Mouse (Mus musculus) right cerebral cortex, adult 2 months (tissue): Measurements from ENCODE around the gene Lrpprc.

Source experiments
- DNase-seq, 2 experiments: peaks; one replicate each; pipeline ENCODE4 v3.0.0; 2021 to 2022; ENCODE audit warnings: low spot score in 2 of 2

The Lrpprc gene

DNA sequence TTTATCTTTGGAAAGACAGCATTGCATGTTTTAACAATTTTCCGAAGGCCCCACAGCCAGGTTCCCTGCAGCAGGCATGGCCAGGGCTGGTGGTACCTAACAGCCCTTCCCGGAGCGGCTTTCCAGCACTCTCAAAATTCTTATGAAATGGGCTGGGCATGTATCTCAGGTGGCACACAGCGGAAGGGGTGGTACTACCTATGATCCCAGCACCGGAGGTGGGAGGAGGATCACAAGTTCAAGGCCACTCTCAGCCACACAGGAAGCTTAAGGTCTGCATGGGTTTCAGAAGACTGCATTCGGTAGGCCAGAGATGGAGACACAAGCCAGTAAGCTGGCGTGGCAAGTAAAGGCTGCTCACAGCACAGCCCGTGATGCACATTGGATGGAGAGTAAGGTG, 31.6 kb downstream of the Lrpprc start:
- no peak for DNase-seq

DNA sequence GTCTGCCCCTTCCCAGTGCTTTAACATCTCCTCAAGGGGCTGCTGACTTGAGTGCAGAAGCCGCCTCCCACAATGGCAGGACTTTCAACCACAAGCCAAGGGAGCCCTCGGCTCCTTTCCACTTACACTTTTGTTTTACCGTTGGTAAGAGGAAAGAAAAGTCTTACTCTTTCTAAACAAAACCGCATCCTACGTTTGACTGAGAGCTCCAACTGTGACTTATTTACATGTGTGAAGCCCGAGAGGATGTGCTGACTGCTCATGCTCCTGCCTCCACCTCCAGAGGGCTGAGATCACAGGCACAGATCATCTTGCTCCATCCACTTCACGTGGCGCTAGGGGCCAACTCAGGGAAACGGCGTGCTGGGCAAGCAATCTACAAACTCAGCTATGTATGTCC, 32.2 kb downstream of the Lrpprc start:
- no peak for DNase-seq

DNA sequence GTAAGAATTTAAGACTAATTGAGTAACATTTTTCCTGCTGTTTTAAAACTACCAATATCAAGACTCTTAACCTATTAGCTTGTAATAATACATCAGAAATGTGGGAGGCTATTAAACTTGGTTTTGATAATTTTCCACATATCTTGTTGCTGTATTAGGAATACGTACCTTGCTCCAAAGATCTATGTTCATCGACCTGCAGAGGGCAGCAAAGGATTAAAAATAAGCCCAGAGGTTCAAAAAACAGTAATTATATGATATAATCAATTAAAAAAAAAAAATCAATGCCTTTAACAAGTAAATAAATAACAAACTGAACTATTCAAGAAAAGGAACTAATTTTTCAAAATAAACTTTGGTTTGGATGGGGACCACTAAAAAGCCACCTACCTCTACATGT, 34.5 kb downstream of the Lrpprc start:
- DNase-seq: peak in 1 of 2 experiments; percentile 32

DNA sequence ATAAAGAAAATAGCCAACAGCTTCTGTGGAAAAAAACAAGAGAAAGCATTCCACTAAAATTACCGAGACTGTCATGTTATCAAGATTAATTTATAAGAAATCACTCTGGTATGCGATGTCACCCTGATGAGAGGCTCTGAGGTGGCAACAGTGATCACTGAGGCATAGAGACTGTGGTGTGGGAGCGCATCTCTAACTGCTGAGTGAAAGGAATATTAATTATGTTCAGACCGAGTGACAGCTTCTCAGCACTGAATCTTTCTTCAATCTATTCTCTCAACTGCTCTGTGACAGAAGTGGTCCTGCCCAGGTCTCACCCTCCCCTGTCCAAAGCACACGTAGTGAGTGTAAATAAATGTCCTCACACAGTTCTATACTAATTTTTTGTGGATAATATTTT, 37.1 kb downstream of the Lrpprc start:
- no peak for DNase-seq

DNA sequence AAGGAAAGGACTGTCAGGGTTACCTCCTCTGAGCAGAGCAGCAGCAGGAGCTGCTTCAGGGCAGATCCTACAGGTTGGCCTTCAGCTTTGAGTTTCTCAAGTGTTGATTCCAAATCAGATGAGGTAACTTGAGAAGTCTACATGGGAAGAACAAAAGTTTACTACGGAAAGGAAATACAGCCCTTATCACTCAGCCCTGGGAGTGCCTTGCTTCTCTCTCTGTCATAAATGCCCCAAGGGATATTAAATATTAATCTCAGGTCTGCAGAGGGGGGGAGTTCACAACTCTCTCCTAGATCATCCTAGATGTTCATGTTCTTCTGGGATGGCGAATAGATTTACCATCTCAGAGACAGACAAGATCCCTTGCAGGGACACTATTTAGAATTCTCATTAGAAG, 38.3 kb downstream of the Lrpprc start:
- no peak for DNase-seq

DNA sequence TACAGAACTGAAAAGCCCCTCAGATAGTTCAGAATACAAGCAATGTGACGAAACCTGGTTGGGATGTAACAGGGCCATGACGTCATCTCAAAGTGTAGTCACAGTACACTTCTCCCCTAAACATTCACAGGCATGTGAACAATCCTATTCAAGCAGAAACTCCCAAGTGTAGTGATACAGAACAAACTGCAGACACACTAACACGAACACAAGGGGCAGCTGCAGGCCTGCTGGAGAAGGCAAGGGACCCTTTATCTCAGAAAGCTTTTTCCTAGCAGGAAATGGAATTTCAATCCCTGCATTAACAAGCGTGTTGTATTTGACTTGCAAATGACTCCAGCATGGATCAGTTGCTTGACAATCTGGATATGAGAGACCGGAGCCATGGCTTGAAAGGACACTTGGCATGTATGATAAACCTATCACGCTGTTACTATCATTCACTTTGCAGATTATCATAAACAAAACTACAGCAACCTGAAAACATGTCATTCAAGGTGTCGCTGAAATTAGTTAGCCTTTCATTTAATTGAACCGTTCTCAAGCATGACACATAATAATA, 38.9 kb downstream of the Lrpprc start:
- no peak for DNase-seq

DNA sequence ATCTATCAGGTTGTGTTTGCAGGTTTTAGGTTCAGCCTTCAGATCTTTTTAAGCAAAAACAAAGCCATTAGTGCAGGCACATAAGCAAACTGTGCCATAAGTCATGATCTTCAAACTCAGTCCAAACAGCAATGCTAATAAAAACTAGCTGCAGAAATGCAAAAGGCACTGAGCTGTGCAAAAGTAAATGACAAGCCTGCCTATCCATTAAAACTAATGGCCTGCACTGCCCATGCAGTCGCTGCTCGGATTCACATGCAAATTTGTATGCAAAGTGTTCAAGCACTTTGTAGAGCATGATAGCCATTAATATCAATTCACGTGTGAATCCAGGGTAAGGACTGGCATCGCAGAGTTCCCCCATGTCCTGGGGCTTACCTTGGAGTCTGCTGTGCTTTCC, 40.5 kb downstream of the Lrpprc start:
- no peak for DNase-seq

DNA sequence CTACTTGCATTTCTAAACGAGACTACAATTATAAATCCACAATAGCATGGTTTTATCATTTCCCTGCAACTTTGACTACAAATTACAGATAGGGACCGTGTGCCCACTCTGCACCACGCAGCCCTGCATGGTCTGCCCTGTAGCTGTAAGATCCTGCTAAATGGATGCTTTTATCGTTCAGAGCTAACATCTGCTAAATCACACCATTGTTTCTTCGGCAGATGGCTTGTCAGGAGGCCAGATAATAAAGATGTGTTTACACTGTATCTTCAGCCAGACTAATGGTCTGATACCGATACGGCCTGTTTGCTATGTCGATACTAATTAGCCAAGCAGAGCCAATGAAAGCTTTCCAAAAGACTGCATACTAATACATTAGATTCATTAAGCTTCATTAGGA, 41.3 kb downstream of the Lrpprc start:
- DNase-seq: peak in 1 of 2 experiments; percentile 16

DNA sequence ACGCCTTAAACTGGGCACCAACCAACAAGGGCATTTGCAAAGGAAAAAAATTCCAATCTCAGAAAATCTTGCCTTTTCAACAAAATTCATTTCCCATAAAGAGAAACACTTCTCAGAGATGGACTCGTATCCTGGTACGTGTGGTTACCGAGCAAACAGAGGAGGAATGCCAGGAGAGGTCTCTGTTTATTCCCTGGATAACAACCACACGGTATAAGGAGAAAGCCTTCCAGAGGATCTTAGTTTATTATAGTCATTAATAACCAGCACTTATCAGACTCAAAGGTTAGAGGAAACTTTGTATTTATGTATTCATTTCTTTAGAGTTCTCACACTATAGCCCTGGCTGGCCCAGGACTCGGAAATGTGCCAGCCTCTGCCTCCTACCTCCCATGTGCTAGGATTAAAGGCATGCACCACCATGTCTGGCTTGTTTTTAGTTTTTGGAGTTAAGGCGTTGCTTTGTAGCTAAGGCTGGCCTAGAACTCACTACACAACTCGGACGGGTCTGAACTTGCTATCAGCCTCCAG, 42.4 kb downstream of the Lrpprc start:
- no peak for DNase-seq

DNA sequence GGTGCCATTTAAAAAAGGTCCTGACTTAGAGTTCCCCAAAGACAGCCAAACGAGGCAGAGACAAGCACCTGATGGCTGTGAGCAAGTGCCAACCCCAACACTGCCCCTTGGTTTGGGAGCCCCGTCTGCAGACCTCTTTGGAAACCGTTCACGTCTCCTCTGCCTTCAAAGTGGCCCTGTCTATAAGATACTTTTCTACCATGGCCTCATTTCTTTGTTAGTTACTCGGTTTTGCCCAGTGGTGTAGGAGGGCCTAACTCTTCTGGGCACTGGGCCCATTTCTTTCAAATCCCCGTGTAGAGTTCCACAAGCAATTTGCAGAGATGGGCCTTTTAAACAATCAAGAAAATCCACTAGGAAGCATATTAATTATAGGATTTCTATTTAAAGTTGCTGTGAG, 43.4 kb downstream of the Lrpprc start:
- DNase-seq: peak; percentile 26 to 50

DNA sequence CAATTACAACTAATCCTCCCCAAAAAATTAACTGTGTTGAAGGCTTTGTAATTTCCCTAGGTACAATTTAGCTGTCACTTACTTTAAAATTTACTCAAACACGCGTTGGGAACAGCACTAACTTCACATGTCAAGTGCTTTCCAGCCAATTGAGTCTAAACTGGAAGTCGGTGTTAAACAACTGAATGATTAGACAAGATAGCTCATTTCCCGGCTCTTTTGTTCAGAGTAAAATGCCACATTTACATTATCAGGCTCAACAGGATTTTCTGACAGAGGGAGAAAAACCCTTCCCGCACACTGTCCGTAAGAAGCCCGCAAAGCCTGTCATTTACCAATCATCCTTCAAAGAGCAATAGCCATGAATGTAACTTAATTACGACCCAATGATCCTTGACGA, 45.6 kb downstream of the Lrpprc start:
- DNase-seq: no peak

DNA sequence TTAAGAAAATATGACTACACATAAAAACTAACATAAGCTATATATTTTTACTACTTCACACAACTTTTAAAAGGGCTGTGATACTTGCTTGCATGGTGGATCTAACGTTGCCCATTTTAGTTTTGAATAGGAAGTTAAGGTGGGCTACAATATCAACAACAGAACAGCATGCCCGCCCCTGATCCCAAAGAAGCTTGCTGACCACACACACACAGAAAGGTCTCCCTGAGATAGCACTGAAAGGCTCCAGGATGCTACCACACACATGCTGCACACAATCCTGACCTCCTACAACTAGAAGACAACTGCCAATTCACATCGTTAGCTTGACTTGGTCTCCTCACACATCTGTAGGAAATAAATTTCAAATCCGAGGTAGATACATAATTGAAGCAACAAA, 46.3 kb downstream of the Lrpprc start:
- no peak for DNase-seq

DNA sequence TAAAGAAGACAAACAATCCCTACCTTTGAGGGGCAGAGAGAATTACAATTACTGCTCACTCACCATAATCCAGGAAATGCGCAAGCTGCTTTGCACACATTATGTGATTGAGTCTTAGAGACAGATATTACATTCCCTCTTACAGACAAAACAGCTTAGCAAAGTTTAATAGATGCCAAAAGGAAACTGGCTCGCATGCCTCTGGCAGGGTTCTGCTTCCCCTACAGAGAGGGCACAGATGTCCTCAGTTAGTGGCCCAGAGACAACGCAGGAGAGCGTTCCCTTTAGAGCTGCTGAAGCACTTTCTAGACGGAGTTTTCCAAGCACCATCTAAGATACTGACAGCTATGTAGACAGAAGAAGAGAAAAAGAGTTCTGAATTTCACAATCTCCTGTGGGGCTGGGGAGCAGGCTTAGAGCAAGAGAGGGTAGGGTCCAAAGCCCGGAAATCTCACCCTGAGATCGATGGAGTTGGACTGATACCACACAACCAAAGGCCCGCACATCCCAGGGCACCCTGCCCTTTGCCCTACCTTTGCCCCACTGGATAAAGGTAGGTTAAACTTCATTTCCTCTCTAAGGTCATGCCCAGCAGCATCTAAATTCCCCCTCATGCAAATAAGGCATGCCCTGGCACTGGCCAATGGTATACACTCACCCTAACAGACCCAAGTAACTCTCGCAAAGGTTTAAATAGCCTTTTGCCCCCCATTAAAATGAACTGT, 52.4 kb downstream of the Lrpprc start:
- no peak for DNase-seq

DNA sequence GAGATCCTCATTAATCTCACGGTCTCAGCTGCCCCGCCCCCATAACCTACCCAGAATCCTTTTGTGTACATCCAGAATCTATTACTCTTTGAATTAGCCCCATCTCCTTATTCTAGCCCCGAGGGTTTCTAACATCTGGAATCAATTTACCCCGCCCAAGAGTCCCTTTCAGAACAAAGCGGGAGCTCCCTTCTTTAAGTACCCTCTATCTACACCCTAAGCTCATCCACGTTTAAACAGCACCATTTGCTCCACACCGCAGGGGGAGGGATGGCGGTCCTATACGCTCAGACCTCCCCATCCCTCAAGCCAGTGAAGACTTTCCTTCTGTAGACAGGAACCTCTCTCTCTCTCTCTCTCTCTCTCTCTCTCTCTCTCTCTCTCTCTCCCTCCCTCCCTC, 53.9 kb downstream of the Lrpprc start:
- no peak for DNase-seq

DNA sequence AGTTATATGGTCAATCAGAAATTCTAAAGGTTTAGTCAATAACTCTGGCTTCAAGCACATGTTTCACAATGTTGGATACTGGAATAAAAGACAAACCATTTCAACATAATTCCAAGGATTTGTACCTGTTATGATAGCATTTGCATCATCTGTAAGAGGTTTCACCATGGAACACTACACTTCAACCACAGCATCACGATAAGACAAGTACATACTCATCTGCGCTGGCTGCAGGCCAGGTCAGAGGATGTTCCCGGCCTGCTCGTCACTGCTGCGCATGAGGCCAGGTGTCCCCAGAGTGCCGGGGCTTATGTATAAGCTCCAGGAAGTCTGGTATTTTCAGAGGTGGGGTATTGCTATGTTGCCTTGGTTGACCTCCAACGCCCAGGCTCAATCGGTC, 58.0 kb downstream of the Lrpprc start:
- DNase-seq: no peak

DNA sequence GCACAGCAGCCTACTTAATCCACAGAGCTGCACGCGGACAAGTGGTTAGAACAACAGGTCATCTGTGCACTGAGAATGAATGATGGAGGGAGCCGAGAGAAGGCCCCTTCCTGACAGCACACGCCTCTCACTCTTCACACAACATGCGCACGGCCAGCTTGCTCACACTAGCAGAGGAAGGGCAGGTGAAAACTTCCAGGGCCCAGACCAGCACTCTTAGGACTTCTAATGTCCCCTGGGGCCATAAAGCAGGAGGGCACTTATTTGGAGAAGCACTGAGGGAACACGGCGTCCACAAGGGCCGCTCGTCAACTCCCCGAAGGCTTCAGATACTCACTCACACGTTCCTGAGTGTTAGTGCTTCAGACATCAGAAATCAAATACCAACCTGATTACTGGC, 59.2 kb downstream of the Lrpprc start:
- no peak for DNase-seq

DNA sequence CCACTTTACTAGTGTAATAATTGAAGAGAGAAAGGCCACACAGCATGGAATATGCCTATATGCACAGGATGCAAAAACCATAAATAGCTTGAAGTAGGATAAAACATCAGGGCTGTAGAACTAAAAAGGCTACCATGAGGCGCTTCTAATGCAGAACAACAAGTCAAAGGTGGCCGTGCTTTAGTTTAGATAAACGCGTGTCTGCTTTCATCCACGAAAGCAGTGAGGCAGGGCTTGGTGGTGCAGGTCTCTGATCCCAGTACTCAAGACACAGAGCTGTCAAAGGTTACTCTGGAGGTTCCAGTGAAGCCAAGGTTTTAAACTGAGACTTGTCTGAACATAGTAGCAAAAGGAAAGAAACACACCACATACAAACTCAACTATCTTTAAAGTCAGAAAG, 61.4 kb downstream of the Lrpprc start:
- DNase-seq: no peak

DNA sequence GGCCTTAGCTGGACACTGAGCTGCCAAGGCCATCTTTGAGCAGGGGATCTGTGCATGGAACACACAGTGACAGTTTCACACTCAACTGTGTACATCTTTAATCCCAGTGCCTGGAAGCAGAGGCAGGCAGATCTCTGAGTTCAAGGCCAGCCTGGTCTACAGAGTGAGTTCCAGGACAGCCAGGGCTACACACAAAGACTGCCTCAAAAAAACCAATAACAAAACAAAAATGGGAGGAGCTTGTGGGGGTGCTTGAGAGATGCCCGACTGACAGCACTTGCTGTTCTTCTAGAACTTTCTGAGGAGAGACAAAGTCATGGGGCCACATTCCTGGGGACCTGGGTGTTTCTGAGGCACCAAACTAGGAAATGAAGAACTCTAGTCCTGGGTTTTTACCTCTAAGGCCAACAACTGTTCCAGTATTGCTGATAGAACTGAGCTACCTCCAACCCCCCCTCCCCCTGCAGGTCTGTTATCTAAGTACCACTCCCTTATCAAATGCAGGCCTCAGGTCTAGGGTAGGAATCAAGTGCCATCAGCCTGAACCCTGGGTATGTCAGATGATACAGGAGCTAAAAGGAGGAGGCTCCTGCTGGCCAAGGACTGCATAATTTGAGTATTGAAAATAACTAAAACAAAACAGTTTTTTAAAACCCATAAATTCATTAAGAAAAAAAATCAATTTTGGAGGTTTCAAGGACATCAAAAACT, 62.2 kb downstream of the Lrpprc start:
- DNase-seq: no peak

DNA sequence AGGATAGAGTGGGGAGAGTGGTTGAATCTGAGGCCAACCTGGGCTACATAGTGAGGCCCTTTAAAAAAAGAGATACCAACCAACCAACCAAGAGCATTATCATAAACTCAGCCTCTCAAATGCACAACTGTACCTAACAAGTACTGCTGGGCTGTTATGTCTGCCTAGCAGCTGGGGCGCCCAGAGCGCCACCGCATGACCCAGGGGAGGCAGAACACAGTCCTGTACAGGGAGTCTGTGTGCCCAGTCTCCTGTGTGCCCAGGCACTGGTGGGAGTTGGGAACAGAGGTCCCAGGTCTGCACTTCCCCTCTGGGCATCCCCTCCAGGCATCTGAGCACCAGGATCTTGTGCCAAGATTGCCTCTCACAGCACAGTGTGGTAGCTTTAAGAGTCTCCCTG, 65.4 kb downstream of the Lrpprc start:
- DNase-seq: no peak

DNA sequence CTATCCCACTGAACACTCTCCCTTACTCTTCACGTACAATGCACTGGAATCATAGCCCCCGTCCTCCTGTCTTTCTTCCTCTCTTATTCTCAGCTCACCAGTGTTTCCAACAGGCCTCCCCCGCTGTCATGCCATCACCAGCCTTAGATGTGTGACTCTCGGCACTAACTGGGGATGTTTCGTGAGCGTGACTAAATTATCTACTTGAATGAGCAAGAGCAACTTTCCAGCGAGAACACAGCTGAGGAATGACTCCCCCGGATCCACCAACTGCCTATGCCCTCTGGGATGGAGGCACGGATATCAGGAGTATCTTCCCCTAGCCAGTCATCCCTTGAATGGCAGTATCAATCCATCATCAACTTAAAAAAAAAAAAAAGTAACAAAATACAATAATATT, 66.6 kb downstream of the Lrpprc start:
- peak in 1 of 2 experiments; percentile 27 for DNase-seq

DNA sequence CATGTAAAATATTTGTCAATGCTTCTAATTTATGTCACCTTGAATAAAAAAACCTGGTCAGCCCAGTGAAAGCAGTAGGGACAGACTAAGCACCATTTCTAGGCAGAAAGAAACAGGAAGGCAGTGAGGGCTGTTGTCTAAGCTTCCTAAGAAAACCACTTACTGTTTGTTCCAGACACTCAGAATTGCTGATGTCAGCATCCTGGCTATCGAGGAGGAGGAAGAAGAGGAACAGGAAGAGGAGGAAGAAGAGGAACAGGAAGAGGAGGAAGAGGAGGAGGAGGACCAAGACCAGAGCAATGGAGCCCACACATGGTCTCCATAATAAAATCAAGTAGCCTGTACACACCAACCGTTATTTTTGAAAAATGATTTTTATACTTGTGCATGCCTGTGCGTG, 71.5 kb downstream of the Lrpprc start:
- DNase-seq: no peak

DNA sequence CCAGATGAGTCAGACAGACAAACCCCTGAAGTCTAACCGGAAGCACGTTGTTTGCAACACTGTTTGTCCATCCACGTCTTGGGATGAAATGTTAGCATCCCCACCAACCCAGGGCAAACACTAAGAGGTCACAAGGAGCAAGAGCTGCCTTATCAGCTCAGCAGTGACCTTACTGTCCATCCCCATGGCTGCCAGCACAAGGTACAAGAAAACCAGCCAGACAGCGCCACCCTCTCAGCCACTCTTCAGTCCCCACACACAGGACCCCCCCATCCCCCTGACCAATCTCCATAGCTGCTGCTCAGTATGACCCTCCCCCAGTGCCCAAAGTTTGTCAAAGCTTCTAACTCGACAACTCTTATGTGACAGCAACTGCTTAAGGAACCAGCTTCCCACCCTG, 73.2 kb downstream of the Lrpprc start:
- no peak for DNase-seq

DNA sequence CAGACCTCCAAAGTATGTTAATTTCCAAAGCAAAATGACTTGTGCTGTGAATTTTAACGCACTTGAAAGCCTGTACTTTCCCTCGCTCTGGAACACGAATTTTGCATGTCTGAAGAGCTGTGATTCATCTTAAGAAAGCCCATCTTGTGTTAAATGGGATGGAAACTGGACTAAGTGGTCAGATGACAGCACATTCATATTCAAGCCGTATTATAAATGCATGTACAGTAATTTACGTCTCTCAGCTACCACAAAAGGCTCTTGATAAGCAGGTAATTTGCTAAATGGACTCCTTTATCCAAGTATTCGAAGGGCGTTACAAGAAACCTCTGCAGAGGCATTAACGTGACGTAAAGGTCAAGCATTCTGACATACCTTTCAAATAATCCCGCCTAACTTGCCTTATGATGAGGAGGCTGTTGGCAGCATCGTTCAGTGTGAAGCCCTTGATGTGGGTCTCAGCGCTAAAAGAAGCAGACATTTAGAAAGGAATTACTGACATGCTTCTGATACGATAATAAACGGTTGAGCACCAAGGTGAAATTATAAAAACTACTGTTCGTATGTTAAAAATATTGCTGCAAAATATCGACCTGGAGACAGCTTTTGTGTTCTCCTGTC, 74.2 kb downstream of the Lrpprc start:
- DNase-seq: no peak
